Mouse (Mus musculus) left cerebral cortex, adult 2 months (tissue): Measurements from ENCODE around the gene Gm11032. TPM values are rescaled to one million over a fixed set of nuclear protein-coding genes. Genes with fewer than 3 reads are reported as not detected.

ENCODE experiments used
- DNase-seq, 2 experiments: peaks; one replicate each; pipeline ENCODE4 v3.0.0; 2021 to 2022; ENCODE audit warnings: low spot score in 2 of 2, mixed read lengths in 1 of 2; ENCODE audit errors: extremely low spot score in 1 of 2
- H3K27ac ChIP-seq: fragments of 200-600 bp; 2 replicates; pipeline ENCODE4 v1.8.1; 2022
- H3K4me3 ChIP-seq: fragments of 200-600 bp; 2 replicates; pipeline ENCODE4 v1.8.1; 2022
- CTCF ChIP-seq: fragments of 200-600 bp; IDR thresholded peaks from 2 replicates; pipeline ENCODE4 v1.8.1; 2022; ENCODE audit warnings: antibody characterized with exemption, mild to moderate bottlenecking, moderate library complexity
- intact Hi-C: fragments of 180-260 bp; cut with DNase I; formaldehyde crosslinking; loops from one replicate; pipeline ENCODE4 v1.15.1; 2025
- total RNA-seq, 2 experiments: library from RNA; stranded (reverse); gene quantifications; 2 replicates each; pipeline ENCODE4 v1.2.3; 2021

Gene Gm11032
- total RNA-seq, 2 experiments from 2014 or later: not detected

DNA sequence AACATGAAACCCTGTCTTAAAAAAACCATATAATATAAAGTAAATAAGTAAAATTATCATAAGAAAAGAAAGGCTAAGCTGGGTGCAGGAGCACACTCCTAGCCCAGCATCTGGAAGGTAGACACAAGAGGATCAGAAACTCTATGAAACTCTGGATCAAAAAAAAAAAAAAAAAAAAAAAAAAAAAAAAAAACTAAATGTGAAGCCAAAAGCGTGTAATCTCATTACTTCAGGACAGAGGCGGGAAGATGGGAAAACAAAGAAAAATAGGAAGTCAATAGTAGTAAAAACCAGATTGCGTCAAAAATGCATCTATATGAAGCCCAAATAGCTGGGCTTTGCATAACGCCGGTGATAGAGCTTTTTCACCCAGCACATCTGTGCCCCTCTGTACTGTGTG, 18.0 kb upstream of the Gm11032 start:
- TF ChIP-seq CTCF: no peak
- DNase-seq: no peak
- intact Hi-C loops: no loop called here
- Histone ChIP-seq H3K4me3 (no peak overlapping the region), H3K27ac (no peak overlapping the region)

DNA sequence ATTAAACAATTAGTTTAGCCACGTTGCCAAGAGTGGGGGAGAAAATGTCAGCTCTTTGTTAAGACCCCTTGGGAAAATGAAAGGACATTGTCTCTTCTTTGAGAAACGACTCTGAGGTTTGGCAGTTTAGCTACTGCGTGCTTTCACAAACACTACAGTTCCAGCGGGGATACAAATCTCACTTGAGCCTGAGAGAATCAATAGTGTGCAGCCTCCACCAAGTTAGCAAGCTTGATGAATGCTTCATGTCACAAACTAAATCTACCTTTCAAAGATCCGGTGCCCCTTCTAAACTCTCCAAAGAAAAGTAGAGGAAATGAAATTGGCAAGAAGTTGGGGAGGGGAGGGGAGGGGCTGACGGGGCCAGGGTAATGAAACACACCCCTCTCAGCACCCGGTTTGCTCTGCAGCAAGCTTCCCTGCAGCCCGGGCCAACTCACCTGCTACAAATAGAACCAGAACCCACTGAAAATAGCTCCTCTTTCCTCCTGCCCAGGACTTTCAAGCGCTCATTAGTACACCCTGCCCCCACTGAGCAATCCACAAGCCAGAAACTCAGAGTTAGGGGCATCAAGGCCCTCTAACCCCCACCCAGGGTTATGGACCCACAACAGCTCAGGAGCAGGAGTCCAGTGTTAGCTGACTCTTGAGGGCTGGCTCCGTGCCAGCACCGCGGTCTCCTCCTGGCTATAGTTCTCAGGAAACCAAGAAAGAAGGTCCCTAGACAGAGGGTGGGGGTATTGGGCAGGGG, 17.0 kb upstream of the Gm11032 start:
- no peak for TF ChIP-seq CTCF
- DNase-seq: no peak
- H3K4me3 ChIP-seq: no peak overlapping the region
- H3K27ac ChIP-seq: no peak overlapping the region
- intact Hi-C loops: no loop called here

DNA sequence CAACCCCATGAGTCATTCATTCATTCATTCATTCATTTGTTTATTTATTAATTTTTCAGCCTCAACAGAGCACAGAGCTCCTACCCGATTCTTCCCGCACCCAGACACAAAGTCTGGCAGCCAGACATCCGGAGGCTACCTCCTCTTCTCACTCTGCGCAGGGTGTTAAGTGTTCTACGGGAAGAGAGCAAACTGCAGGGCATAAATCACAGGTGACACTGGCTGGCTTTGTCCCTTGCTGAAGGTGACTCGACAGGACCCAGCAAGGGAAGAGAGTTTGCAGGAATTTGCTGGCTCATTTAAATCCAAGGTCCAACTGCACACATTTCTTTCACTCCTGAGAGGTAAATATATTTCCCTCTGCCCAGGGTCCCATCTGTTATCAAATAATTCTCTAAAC, 15.4 kb upstream of the Gm11032 start:
- intact Hi-C loops: no loop called here
- no peak overlapping the region for H3K4me3 ChIP-seq
- TF ChIP-seq CTCF: no peak
- H3K27ac ChIP-seq: no peak overlapping the region
- no peak for DNase-seq

DNA sequence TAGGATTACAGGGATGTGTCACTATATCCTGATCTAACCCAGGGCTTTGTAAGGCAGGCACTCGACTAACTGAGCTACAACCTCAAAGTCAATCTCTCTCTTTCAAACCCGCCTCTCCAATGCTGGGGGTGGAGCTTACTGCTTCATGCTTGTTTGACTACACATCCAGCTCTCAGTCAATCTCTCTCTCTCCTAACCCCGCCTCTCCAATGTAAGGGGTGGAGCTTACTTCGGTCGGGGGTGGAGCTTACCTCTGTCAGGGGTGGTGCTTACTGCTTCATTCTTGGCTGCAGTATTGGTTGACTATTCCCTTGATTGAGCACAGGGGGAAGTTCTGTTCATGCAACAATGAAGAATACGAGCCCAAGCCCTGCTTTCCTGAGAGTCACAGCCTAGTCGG, 14.5 kb upstream of the Gm11032 start:
- H3K27ac ChIP-seq: no peak overlapping the region
- no peak overlapping the region for H3K4me3 ChIP-seq
- DNase-seq: no peak
- no peak for TF ChIP-seq CTCF
- intact Hi-C loops: no loop called here

DNA sequence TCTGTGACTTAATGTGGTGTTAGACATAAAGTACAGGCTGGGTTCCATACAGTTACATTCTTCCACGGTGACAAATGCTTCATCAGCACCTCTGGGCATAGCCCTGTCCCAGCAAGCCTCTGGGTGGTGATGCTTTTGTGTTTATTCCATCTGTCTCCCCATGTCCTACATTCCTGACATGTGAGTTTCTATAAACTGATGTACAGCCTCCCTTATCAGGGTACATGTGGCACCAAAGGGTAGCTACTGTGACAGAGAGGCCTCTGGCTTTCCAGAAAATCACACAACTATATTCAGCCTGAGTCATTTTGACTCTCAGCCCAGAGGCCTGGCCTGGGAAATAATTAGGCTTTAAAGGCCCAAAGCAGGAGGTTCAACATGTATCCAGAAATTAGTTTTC, 13.3 kb upstream of the Gm11032 start:
- no peak for TF ChIP-seq CTCF
- no peak overlapping the region for H3K27ac ChIP-seq
- intact Hi-C loops: no loop called here
- no peak for DNase-seq
- H3K4me3 ChIP-seq: no peak overlapping the region

DNA sequence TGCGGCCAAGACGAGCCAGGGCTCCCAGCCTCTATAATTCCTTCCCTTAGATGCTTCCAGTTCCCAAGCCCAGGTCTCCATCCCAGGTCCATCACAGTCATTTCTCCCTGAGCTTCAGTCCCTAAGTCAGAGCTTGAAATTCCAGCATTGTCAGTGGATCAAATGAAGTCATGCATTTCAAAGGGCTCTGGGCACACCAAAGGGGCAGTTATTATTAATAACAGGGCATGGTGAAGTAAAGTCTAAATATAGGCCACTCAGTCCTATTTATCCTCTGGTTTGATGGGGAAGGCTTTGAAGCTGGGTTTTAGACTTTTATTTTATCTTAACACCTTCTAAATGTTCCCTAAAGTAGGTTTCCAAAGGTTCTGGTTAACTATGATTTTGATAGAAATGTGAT, 8.0 kb upstream of the Gm11032 start:
- Histone ChIP-seq H3K4me3 (no peak overlapping the region), H3K27ac (no peak overlapping the region)
- TF ChIP-seq CTCF: no peak
- intact Hi-C loops: no loop called here
- DNase-seq: no peak

DNA sequence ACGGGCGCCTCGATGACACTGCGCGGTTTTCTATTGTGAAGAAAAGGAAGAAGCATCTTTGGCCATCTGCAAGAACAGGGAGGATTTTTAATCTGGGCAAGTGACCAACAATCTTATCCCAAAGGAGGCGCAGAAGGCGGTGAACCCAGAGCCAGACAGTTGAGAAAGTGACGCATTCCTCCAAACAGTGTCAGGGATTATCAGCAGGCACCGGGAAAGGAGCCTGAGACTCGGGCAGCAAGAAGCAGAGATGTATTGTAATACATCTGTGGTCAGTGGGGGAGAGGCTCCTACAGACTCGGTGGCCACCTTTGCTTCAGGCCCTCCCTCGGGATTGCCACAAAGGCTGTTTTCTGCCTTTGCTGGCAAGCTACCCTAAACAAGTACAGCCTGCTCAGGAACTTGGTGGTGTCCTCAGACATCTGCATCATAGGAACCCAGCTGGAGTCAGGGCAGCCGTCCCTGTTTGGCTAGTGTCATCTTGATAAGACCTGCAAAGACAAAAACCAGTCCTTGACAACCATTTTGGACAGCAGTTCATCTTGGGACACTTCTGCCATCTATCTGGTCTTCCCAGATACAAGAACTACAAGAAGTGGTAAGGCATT, 738 bp downstream of the Gm11032 start:
- intact Hi-C loops: no loop called here
- DNase-seq: peak in 1 of 2 experiments; percentile 24
- no peak overlapping the region for H3K27ac ChIP-seq
- TF ChIP-seq CTCF: no peak
- peak overlapping the region; percentile 14; the same call in 1 of the 2 replicates for H3K4me3 ChIP-seq

DNA sequence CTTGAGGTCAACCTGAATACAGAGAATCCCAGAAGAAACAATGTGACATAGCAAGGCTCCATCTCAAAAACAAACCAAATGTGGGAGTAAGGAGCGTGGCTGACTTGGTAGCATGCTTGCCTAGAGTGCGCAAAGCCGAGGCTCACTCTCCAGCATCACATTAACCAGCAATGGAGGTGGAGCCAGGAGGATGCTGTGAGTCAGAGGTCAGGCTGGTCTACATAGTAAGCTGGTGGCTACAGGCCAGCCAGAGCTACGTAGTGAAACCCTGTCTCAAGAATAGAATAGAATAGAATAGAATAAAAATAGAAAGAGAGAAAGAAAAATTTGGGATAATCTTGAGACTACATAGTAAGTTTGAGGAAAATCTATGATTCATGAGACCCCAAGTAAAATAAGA, 2.0 kb downstream of the Gm11032 start:
- no peak for TF ChIP-seq CTCF
- no peak for DNase-seq
- Histone ChIP-seq H3K27ac (no peak overlapping the region), H3K4me3 (no peak overlapping the region)
- intact Hi-C loops: no loop called here

DNA sequence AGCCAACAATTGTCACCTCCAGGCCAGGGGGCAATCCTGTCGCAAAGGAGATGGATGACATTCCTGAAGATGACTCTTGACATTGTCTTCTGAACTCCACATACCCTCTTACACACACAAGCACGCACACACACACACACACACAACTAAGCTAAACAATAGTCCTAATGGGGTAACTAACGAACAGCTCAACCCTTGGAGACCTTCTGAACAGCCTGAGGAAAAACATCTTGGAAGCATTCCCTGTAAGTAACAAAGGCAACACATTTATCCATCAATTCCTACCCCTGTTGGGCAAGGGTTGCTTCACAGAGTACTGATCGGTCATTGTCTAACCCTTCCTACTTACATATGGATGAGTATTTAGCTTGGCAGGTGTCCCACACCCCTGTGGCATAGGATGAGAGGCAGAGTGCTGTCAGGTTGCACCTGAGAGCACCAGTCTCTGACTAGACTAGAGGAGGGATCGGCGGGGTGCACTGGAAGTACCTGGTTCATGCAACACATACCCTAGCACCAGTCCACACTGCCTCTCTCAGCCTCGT, 2.6 kb downstream of the Gm11032 start:
- no peak for TF ChIP-seq CTCF
- no peak overlapping the region for H3K4me3 ChIP-seq
- H3K27ac ChIP-seq: no peak overlapping the region
- DNase-seq: no peak
- intact Hi-C loops: no loop called here

DNA sequence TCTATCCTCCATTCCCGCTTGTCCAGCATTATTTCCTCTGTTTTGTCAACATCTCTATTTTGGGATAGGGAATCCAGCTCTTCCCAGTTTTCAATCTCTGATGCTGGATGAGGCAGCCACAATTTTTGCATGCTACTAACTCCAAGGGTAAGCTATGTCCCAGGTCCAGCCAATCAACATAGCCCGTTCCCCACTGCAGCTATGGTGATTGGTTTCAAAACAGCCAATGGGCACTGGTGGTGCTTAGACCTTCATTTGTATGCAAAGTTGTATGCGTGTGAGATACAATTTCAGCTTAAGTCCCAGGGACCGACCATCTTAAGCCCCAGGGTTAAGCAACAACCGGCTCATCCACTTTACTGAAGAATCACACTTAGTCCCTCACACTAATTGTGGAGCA, 3.1 kb downstream of the Gm11032 start:
- no peak for TF ChIP-seq CTCF
- intact Hi-C loops: no loop called here
- no peak for DNase-seq

DNA sequence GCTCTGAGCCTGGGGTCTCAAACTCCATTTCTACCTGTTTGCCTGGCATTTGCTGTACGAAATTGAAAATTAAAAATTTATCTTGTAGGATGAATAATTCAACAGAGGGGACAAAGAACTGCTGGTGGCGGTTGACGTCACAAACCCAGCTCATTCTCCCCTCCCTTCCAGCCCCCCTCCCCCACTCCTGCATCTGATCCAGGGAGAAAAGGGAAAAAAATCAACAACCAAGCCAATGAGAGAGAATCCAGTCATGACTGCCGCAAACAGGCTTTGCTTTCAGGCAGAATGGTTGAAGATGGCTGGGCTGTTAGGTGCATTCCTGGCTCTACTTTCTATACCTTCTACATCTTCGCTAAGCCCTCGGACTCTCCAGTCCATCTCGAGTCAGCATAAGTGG, 6.1 kb downstream of the Gm11032 start:
- Histone ChIP-seq H3K27ac (no peak overlapping the region), H3K4me3 (no peak overlapping the region)
- no peak for TF ChIP-seq CTCF
- intact Hi-C loops: no loop called here
- no peak for DNase-seq

More for the DNA sequence above, 3.1 kb downstream of the Gm11032 start:
- H3K4me3 ChIP-seq: no peak overlapping the region
- H3K27ac ChIP-seq: no peak overlapping the region

DNA sequence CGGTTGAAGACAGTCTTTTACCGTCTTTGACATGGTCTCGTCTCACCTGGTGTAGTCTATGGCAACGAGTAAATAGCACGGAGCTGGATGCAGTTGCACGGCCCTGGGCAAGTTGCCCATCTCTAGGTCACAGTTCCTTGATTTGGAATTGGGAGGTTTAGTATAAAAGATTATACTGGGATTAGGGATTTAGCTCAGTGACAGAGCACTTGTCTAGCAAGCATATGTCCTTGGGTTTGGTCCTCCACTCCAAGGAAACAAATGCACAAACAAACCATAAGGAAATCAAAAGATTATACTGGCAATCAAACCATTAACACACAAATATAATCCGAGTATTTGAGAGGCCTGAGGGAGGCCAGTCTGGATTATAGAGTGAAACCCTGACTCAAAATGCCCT, 7.8 kb downstream of the Gm11032 start:
- DNase-seq: no peak
- H3K4me3 ChIP-seq: no peak overlapping the region
- TF ChIP-seq CTCF: no peak
- no peak overlapping the region for H3K27ac ChIP-seq
- intact Hi-C loops: no loop called here

DNA sequence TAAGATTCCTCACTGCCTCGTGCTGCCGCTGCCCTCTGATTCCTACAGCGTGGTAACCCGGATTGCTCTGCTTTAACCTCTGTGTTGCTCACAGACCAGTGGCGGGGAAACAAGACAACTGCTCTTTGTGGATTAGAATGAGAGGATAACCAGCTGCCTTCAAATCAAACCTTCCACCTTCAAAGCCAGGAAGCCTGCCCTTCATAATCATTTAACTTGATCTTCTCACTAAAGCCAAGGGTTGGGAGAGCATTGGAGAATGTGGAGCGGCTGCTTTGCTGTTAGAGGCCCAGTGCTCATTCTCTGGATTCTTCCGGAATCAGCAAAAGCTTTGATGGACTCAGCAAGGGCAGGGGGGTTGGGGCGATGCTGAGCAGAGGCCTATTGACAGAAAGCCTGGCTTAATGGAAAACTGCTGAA, 10.0 kb downstream of the Gm11032 start:
- TF ChIP-seq CTCF: no peak
- Histone ChIP-seq H3K27ac (no peak overlapping the region), H3K4me3 (no peak overlapping the region)
- DNase-seq: no peak
- intact Hi-C loops: no loop called here
